Mouse (Mus musculus) midbrain, embryonic 12.5 days (tissue): ENCODE results near the gene Olfr525. TPM values are rescaled to one million over a fixed set of nuclear protein-coding genes. Genes with fewer than 3 reads are reported as not detected.

Source experiments
- ATAC-seq: fragments of 200-750 bp; cut with Nextera tagmentation; 2 replicates; pipeline ENCODE4 v1.8.0; 2017; ENCODE audit warnings: low read depth, moderate TSS enrichment, moderate library complexity; ENCODE audit not compliant: low FRiP score
- H3K27ac ChIP-seq: fragments of 300-500 bp; sonication (generic); replicated peaks from 2 replicates; pipeline ENCODE4 v1.5.1; 2016; ENCODE audit warnings: mild to moderate bottlenecking
- H3K27me3 ChIP-seq: fragments of 300-500 bp; sonication (generic); 2 replicates; pipeline ENCODE4 v1.6.1; 2016; ENCODE audit warnings: mild to moderate bottlenecking
- H3K36me3 ChIP-seq: fragments of 300-500 bp; sonication (generic); 2 replicates; pipeline ENCODE4 v1.6.1; 2016
- H3K4me1 ChIP-seq: fragments of 300-500 bp; sonication (generic); 2 replicates; pipeline ENCODE4 v1.6.1; 2016
- H3K4me2 ChIP-seq: fragments of 300-500 bp; sonication (generic); replicated peaks from 2 replicates; pipeline ENCODE4 v1.6.1; 2016; ENCODE audit warnings: mild to moderate bottlenecking, moderate library complexity
- H3K4me3 ChIP-seq: fragments of 300-500 bp; sonication (generic); 2 replicates; pipeline ENCODE4 v1.5.1; 2016; ENCODE audit warnings: mild to moderate bottlenecking
- H3K9ac ChIP-seq: fragments of 300-500 bp; sonication (generic); replicated peaks from 2 replicates; pipeline ENCODE4 v1.6.1; 2016; ENCODE audit warnings: mild to moderate bottlenecking, moderate library complexity
- H3K9me3 ChIP-seq: fragments of 300-500 bp; sonication (generic); 2 replicates; pipeline ENCODE4 v1.6.1; 2016; ENCODE audit warnings: mild to moderate bottlenecking
- WGBS: fragments of 180-500 bp; shearing (Covaris S2); methylation state at CpG from one replicate; pipeline ENCODE4 v1.1.7; 2016; 5-methylcytosine and 5-hydroxymethylcytosine counted together
- polyA plus RNA-seq: library from polyadenylated mRNA; unstranded; fragments of >200 nt; fragmentation: Nextera tagmentation; extraction: Ambion mirVana; gene quantifications from 2 replicates; pipeline ENCODE4 v1.2.1, GENCODE M21; 2016

The Olfr525 gene
- polyA plus RNA-seq: not detected in 2 replicates

- Histone ChIP-seq H3K9ac (no peak within 1 kb of the TSS), H3K9me3 (no peaks in the 10 kb centered on the region), H3K27ac (no peak within 1 kb of the TSS), H3K27me3 (no peaks in the 10 kb centered on the region), H3K4me2 (no peak within 1 kb of the TSS), H3K4me3 (no peak within 1 kb of the TSS), H3K4me1 (no peaks in the 10 kb centered on the region), H3K36me3 (no peaks in the 10 kb centered on the region)
- 48% methylated on average over 1 of the region's 1 CpGs for WGBS
- ATAC-seq: no peak
Observed at GRCm38 (mm10) chr7:140320558-140320957, at the start of gene Olfr525. Gene Olfr525, plus strand, starts transcription at chr7:140320858.

DNA sequence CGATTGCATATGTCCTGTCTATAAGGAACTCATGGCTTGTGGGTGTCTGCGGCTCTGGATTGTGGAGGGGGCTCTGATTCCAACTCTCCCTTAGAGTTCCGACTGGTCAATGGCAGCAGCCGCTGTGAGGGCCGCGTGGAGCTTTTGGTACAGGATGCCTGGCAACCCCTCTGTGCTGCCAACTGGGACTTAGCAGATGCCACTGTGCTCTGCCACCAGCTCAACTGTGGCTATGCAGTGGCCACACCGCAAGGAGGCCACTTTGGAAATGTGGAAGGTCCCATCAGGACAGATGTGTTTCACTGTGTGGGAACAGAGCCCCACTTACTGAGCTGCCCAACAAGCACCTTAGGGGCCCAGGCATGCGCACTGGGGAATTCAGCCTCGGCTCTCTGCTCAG, 24.9 kb upstream of the Olfr525 start:
- Histone ChIP-seq H3K4me3 (no peak overlapping the region), H3K9me3 (no peaks in the 10 kb centered on the region), H3K27ac (no peak overlapping the region), H3K4me2 (no peak overlapping the region), H3K4me1 (no peaks in the 10 kb centered on the region), H3K9ac (no peak overlapping the region), H3K36me3 (no peaks in the 10 kb centered on the region), H3K27me3 (no peaks in the 10 kb centered on the region)
- 88% methylated on average over 9 of the region's 9 CpGs for WGBS
- ATAC-seq: no peak

DNA sequence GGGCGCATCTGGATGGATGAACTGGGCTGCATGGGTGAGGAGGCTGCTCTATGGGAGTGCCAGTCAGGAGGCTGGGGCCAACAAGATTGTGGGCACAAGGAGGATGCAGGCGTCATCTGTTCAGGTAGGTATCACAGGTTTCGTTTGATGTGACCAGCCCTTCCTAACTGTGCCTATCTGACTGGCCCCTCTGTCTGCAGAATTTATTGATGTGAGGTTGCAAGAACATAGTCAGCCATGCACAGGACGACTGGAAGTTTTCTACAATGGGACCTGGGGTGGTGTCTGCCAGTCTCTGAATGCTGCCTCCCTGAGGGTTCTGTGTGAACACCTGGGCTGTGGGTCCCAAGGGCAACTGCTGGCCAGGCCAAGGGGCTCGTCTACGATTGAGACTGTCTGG, 23.8 kb upstream of the Olfr525 start:
- ATAC-seq: no peak
- no peaks in the 10 kb centered on the region for H3K27me3 ChIP-seq
- H3K36me3 ChIP-seq: no peaks in the 10 kb centered on the region
- H3K9me3 ChIP-seq: no peaks in the 10 kb centered on the region
- no peak overlapping the region for H3K4me2 ChIP-seq
- no peaks in the 10 kb centered on the region for H3K4me1 ChIP-seq
- H3K4me3 ChIP-seq: no peak overlapping the region
- H3K9ac ChIP-seq: no peak overlapping the region
- no peak overlapping the region for H3K27ac ChIP-seq
- 78% methylated on average over 6 of the region's 6 CpGs for WGBS

- H3K4me1 ChIP-seq: no peaks in the 10 kb centered on the region
- no peak overlapping the region for H3K4me3 ChIP-seq
- no peaks in the 10 kb centered on the region for H3K36me3 ChIP-seq
- H3K9ac ChIP-seq: no peak overlapping the region
- 88% methylated on average over 3 of the region's 3 CpGs for WGBS
- H3K4me2 ChIP-seq: no peak overlapping the region
- H3K9me3 ChIP-seq: no peaks in the 10 kb centered on the region
- ATAC-seq: no peak
- no peaks in the 10 kb centered on the region for H3K27me3 ChIP-seq
- no peak overlapping the region for H3K27ac ChIP-seq
Observed at GRCm38 (mm10) chr7:140299416-140299815, 21.2 kb upstream of the Olfr525 start.

GRCm38 (mm10) chr7:140319861-140320385, 735 bp upstream of the Olfr525 start:
- no peaks in the 10 kb centered on the region for H3K4me1 ChIP-seq
- H3K27me3 ChIP-seq: no peaks in the 10 kb centered on the region
- H3K9ac ChIP-seq: no peak overlapping the region
- H3K36me3 ChIP-seq: no peaks in the 10 kb centered on the region
- ATAC-seq: no peak
- H3K27ac ChIP-seq: no peak overlapping the region
- 88% methylated on average over 3 of the region's 3 CpGs for WGBS
- H3K4me3 ChIP-seq: no peak overlapping the region
- no peak overlapping the region for H3K4me2 ChIP-seq
- no peaks in the 10 kb centered on the region for H3K9me3 ChIP-seq

- Histone ChIP-seq H3K36me3 (no peaks in the 10 kb centered on the region), H3K4me2 (no peak overlapping the region), H3K27ac (no peak overlapping the region), H3K27me3 (no peaks in the 10 kb centered on the region), H3K4me3 (no peak overlapping the region), H3K4me1 (no peaks in the 10 kb centered on the region), H3K9me3 (no peaks in the 10 kb centered on the region), H3K9ac (no peak overlapping the region)
- no peak for ATAC-seq
Observed at GRCm38 (mm10) chr7:140321135-140321534, 477 bp downstream of the Olfr525 start.

GRCm38 (mm10) chr7:140329766-140330304, 9.2 kb downstream of the Olfr525 start:
- Histone ChIP-seq H3K4me3 (no peak overlapping the region), H3K9me3 (no peaks in the 10 kb centered on the region), H3K4me1 (no peaks in the 10 kb centered on the region), H3K36me3 (no peaks in the 10 kb centered on the region), H3K9ac (no peak overlapping the region), H3K27ac (no peak overlapping the region), H3K4me2 (no peak overlapping the region), H3K27me3 (no peaks in the 10 kb centered on the region)
- 47% methylated on average over 1 of the region's 1 CpGs for WGBS
- no peak for ATAC-seq

DNA sequence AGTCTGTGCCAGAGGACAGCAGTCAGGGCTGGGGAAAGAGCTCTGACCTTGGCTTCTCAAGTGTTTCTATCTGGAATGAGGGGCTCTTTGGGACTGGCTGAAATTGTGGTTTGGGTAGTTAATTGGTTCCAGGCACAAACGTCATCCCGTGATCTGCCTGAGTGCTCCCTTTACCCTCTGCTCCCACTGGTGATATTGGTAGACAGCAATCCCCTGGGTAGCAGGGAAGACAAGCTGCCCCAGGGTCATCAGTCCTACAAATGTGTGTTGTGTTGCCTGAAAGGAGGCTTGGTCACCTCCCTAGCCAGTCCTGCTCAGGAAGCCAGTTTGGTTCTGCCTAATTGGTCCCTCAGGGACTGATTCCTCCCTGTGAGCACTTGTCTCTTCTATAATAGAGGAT, 13.1 kb downstream of the Olfr525 start, which contains the start of gene Olfr527:
Olfr527 (plus strand) TSS at position 301 of the 400 bp plus-strand sequence.
- no peaks in the 10 kb centered on the region for H3K4me1 ChIP-seq
- ATAC-seq: no peak
- no peaks in the 10 kb centered on the region for H3K27me3 ChIP-seq
- H3K9ac ChIP-seq: no peak within 1 kb of the TSS
- WGBS: 82% methylated on average over 2 of the region's 2 CpGs
- H3K4me2 ChIP-seq: no peak within 1 kb of the TSS
- no peak within 1 kb of the TSS for H3K27ac ChIP-seq
- no peak within 1 kb of the TSS for H3K4me3 ChIP-seq
- no peaks in the 10 kb centered on the region for H3K36me3 ChIP-seq
- no peaks in the 10 kb centered on the region for H3K9me3 ChIP-seq

GRCm38 (mm10) chr7:140361571-140361970, 40.9 kb downstream of the Olfr525 start, which contains the start of gene Olfr60:
Gene Olfr60, minus strand, starts transcription at chr7:140361671.
- H3K9me3 ChIP-seq: 0 out of 2 replicates have a peak, but pooled peaks cover 4% of the 10 kb centered on the region
- no peak for ATAC-seq
- H3K36me3 ChIP-seq: no peaks in the 10 kb centered on the region
- 70% methylated on average over 3 of the region's 3 CpGs for WGBS
- H3K27me3 ChIP-seq: no peaks in the 10 kb centered on the region
- H3K4me3 ChIP-seq: no peak within 1 kb of the TSS
- H3K4me1 ChIP-seq: no peaks in the 10 kb centered on the region
- no peak within 1 kb of the TSS for H3K27ac ChIP-seq
- no peak within 1 kb of the TSS for H3K4me2 ChIP-seq
- H3K9ac ChIP-seq: no peak within 1 kb of the TSS

DNA sequence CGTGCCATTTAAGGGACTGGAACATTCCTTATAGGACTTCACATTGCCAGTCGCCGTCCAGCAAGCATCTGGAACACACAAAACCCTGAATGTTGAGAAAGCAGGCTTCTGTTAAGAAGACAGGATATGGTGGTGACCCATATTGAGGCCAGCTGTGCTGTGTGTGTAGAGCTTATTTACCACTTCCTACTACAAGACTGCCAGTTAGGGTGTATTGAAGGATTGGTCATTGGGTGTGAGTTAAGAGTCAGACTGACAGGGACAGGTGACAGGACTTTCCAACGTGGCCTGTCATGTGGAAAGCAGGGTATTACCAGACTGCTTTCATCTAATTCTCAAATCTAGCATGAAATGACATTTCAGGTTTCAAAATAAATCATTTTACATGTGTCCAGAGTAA, 53.6 kb downstream of the Olfr525 start:
- H3K36me3 ChIP-seq: no peaks in the 10 kb centered on the region
- no peak overlapping the region for H3K27ac ChIP-seq
- ATAC-seq: no peak
- no peaks in the 10 kb centered on the region for H3K27me3 ChIP-seq
- H3K9me3 ChIP-seq: no peaks in the 10 kb centered on the region
- no peak overlapping the region for H3K4me2 ChIP-seq
- no peaks in the 10 kb centered on the region for H3K4me1 ChIP-seq
- H3K4me3 ChIP-seq: no peak overlapping the region
- WGBS: 75% methylated on average over 4 of the region's 4 CpGs
- no peak overlapping the region for H3K9ac ChIP-seq

GRCm38 (mm10) chr7:140376231-140376630, 55.6 kb downstream of the Olfr525 start, which contains the start of gene Olfr530:
Gene Olfr530, minus strand, starts transcription at chr7:140376331.
- H3K4me1 ChIP-seq: no peaks in the 10 kb centered on the region
- H3K4me2 ChIP-seq: no peak within 1 kb of the TSS
- no peaks in the 10 kb centered on the region for H3K9me3 ChIP-seq
- no peaks in the 10 kb centered on the region for H3K27me3 ChIP-seq
- no peaks in the 10 kb centered on the region for H3K36me3 ChIP-seq
- 62% methylated on average over 1 of the region's 1 CpGs for WGBS
- no peak within 1 kb of the TSS for H3K9ac ChIP-seq
- no peak within 1 kb of the TSS for H3K4me3 ChIP-seq
- no peak within 1 kb of the TSS for H3K27ac ChIP-seq
- ATAC-seq: no peak

DNA sequence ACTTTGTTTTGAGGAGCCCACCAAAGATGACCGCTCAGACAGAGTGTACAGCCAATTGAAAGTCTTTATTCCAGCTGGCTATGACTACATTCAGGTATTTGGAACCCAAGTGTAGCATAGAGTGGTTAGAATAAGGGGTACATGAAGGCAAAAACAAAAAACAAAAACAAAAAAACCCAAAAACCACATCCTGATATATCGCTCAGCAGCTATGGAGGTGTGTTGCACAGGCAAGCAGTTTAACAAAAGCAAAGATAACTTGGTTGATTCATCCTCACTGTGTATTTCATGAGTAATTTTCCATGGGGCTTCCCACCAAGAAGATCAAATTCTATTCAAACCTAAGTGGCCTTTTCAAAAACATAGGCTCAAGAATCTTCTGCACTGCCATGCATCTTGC, 56.3 kb downstream of the Olfr525 start:
- no peak for ATAC-seq
- WGBS: 92% methylated on average over 2 of the region's 2 CpGs

More for the DNA sequence above, 56.3 kb downstream of the Olfr525 start:
- Histone ChIP-seq H3K27ac (no peak overlapping the region), H3K27me3 (no peaks in the 10 kb centered on the region), H3K4me1 (no peaks in the 10 kb centered on the region), H3K9me3 (no peaks in the 10 kb centered on the region), H3K4me2 (no peak overlapping the region), H3K4me3 (no peak overlapping the region), H3K9ac (no peak overlapping the region), H3K36me3 (no peaks in the 10 kb centered on the region)
